Mouse (Mus musculus) gastrocnemius, postnatal 36 days (tissue): ENCODE measurements around the gene Slc7a11. TPM values are rescaled to one million over a fixed set of nuclear protein-coding genes. Genes with fewer than 3 reads are reported as not detected.

Source experiments
- DNase-seq, 2 experiments: peaks; one replicate each; pipeline ENCODE4 v3.0.0; 2022
- intact Hi-C: fragments of 180-260 bp; cut with DNase I; formaldehyde crosslinking; loops from one replicate; pipeline ENCODE4 v1.15.1; 2025
- total RNA-seq, 2 experiments: library from RNA; stranded (reverse); gene quantifications; 2 replicates each; pipeline ENCODE4 v1.2.3; 2021

Gene Slc7a11
- total RNA-seq, 2 experiments from 2014 or later = 0.20 to 0.36 TPM

GRCm38 (mm10) chr3:50233144-50233543, 210.3 kb downstream of the Slc7a11 start:
- no peak for DNase-seq
- intact Hi-C loops = no loop called here

DNA sequence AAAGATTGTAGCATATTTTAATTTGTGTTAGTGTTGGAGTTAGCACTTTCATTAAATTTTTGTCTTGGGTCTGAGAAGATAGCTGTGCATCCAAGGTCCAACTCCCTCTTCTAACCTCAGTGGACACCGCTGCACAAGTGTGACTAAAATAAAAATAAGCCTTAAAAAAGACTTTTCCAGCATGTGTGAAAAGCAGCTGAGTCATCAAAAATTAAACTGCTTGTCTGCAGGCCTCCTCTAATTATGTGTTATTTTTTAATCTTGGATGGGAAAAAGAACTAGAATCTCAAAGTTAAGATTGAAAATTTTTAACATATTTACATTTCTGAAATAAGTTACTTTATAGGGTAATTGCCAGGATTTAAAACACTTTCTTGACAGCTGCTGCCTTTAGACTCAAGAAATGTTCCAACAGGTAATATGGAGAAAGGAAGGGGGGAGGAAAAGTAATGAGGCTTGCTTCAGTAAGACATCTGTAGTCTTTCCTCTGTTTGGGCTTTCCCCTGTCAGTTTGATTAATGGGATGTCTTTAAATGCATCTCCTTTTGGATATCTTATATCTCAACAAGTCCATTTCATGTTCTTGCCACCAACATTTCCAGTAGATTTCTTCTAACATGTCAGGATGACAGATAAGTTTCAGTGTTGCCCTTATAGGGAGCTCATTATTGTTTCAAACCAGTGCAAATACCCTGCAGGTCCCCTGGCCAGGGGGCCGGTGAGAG, 218.9 kb downstream of the Slc7a11 start:
- intact Hi-C loops = no loop called here
- no peak for DNase-seq

GRCm38 (mm10) chr3:50220454-50220853, 223.0 kb downstream of the Slc7a11 start:
- intact Hi-C loops = no loop called here

GRCm38 (mm10) chr3:50186369-50186768, 257.0 kb downstream of the Slc7a11 start:
- no peak for DNase-seq
- intact Hi-C loops = no loop called here

More at GRCm38 (mm10) chr3:50220454-50220853, 223.0 kb downstream of the Slc7a11 start:
- DNase-seq = no peak

GRCm38 (mm10) chr3:50185879-50186278, 257.5 kb downstream of the Slc7a11 start:
- intact Hi-C loops = no loop called here
- no peak for DNase-seq

- DNase-seq = no peak
- intact Hi-C loops = no loop called here
Observed at GRCm38 (mm10) chr3:50160756-50161155, 282.7 kb downstream of the Slc7a11 start.

DNA sequence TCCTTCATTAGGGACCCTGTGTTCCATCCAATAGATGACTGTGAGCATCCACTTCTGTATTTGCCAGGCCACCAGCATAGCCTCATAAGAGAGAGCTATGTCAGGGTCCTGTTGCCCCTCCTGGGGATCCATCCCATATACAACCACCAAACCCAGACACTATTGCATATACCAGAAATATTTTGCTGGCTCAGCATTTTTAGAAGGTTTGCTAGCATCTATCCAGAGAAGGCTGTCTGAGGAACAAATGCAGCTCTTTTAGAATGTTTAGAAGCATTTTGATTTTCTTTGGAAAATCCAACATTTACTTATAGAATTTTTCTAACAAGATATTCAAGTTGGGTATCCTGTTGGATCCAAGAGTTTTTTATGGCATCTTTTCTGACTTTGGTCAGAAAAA, 299.3 kb downstream of the Slc7a11 start:
- DNase-seq = no peak
- intact Hi-C loops = no loop called here

- DNase-seq = no peak
- intact Hi-C loops = no loop called here
Observed at GRCm38 (mm10) chr3:50138319-50138718, 305.1 kb downstream of the Slc7a11 start.

DNA sequence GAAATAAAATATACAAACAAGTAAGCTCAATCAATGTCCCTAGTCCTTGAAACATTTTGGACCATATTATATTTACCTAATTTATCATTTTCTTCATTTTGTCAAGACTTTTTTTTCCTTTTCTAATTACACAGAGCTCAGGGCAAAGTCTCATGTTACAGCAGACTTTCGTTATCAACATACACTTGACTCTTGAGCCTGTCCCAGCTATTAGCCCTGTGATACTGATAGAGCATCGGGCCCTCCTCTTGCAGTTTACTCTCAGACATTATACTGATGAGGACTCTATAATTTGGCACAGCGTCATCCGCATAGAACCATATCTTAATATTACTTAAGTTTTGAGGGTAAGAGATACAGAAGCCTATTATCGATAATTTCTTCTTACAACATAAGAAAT, 311.2 kb downstream of the Slc7a11 start:
- intact Hi-C loops = no loop called here
- no peak for DNase-seq

DNA sequence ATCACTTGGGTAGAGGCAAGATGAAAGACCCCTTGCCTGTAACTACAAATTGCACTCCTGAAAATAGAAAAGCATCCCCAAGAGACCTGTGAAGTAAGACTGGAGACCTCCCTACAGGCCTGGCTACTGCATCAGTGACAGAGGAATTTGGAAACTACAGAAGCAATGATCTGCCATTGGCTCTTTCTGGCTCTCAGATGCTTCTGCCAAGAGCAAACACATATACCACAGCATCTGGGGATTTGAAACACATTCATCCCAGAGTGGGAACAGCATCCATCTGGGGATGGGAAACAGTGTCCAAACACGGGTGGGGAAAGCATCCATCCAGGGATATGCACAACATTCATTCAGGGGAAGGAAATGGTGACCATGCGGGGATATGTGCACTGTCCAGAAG, 313.1 kb downstream of the Slc7a11 start:
- DNase-seq = no peak
- intact Hi-C loops = no loop called here

DNA sequence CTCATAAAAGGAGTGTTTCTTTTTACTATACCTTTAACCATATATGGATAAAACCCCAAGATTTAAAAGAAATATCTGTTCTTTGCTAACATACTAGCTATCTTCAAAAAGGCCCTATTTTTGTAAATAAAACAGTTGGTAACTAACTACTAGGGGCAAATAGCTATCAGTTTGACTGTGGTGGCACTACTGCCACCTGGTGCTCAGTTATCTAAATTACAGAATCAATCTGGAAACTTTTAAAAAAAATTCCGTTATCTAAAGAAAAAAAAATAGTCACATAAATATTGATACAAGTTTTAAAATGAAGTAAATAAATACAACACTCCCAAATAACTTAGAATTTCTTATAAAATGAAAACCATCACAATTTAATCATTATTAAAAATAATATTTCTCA, 322.4 kb downstream of the Slc7a11 start:
- intact Hi-C loops = loop anchor here (5.0 kb wide), 1 partner anchor 1029 kb away; no protein-coding TSS in a partner anchor

GRCm38 (mm10) chr3:50116266-50116665, 327.1 kb downstream of the Slc7a11 start:
- DNase-seq = no peak
- intact Hi-C loops = no loop called here

More for the DNA sequence above, 322.4 kb downstream of the Slc7a11 start:
- no peak for DNase-seq

DNA sequence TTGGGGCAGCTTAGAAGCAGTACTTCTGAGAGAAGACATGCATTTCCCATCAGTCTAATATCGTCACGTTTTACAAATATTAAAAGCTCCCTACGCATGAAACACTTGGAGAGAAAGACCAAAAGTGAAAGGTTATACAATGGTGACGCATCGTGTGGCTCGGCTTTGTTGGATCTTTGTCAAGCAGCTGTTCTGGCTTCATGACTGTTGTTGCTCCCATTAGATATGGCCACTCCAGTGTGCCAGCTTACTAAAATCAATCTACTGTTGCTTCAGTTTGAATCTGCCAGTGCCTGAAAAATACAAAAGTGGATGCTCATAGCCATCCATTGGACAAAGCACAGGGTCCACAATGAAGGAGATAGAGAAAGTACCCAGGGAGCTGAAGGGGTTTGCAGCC, 337.9 kb downstream of the Slc7a11 start:
- intact Hi-C loops = no loop called here
- DNase-seq = peak; percentile 32 to 35

DNA sequence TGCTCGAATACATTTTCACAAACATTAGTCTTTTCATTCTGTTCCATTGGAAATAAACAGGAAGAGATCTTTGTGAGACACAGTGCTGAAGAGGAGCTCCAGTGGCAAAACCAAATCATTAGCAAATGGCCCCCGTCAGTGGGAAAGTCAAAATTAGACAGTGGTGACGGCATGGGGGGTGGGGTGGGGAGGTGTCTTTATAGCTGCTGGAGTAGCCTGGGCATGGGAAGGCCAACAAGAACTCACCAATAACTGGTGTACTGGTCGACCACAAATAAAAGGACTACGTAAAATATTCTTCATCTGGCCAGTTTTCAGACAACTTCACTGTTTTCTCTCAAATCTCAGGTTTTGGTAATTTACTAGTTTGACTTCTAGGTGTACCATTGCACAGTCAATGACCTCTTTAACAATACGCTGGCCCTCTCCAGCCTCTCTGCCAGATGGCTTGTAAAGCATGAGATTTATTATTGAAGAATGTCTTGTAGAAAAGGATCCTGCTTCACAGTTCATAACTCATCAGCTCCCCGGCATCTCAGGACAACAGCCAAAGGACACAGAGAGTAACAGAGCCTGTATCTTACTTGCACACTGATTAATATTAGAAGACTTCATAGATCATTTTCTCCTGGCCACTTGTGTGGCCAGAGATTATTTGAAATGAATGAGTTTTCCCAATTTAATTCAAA, 348.9 kb downstream of the Slc7a11 start:
- intact Hi-C loops = no loop called here
- DNase-seq = no peak

DNA sequence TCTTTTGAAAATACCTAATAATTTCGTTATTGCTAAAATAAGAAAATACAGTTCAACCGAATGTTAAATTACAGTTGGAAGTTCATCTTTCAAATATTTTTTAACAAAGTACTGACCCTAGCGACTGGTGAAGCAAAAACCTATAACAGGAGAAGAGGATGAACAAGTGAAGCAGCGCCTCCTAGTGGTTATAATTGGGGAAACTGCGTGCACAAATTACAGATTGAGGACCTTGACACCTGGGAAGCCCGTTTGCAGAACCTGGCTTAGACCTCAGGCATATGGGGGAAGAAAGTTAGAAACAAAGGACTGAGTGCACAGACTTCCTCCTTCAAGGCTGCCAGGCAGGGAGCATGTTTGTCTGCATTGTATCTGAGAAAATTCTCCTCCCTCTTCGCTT, 366.4 kb downstream of the Slc7a11 start:
- intact Hi-C loops = no loop called here
- DNase-seq = peak in 1 of 2 experiments; percentile 52

DNA sequence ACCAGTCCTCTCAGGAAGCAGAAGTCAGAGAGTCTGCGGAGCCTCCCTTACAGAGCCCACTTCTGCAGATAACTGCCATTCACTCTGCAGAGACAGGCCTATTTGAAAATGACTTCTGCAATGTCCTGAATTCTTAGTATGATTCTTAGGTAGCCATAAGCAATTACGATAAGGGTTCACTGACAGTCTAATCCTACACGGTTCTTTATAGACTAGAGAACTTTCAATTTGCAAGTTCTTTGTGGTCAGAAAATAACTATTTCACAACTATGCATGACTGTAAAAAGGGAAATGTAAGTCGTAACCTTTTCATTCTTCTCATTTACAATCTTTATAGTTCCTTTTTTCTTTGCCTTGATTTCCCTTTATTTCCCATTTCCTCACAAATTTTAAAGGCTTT, 380.0 kb downstream of the Slc7a11 start:
- intact Hi-C loops = no loop called here
- DNase-seq = no peak

- intact Hi-C loops = no loop called here
- DNase-seq = no peak
Observed at GRCm38 (mm10) chr3:50044666-50045065, 398.7 kb downstream of the Slc7a11 start.

DNA sequence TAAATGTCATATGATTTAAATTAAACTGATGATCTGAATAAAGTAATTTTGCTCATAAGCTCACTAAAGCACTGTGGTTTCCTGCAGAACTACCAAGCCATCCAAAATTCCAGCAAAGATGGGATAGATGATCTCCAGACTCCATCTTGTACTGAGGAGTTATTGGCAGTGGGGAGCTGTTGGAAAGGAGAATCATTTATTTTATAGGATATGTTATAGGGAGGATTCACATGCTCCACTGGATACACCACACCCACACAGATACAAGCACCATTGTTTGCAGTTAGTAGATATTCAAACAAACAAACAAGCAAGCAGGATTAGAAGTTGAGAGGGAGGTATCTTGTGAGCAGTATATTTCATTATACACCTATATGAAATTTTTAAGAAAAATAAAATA, 399.3 kb downstream of the Slc7a11 start:
- intact Hi-C loops = no loop called here
- no peak for DNase-seq

DNA sequence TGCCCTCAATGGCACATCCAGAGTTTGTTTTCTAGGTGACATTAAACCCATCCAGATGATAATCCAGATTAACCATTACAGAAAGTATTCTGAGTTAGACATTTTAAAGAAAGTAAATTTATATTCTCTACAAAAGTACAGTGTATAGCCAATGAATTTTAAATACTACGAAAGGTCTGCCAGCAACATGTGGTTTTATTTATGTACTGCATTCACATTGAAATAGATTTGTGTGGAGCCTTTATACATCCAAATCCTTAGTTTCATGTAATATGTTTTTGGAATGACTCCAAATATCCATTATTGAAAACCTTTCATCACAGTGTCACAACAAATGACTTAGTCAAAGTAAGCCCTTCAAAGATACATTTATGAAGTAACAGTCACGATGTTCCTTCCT, 402.3 kb downstream of the Slc7a11 start:
- DNase-seq = no peak
- intact Hi-C loops = no loop called here

- DNase-seq = no peak
- intact Hi-C loops = no loop called here
Observed at GRCm38 (mm10) chr3:50035875-50036528, 407.4 kb downstream of the Slc7a11 start.

DNA sequence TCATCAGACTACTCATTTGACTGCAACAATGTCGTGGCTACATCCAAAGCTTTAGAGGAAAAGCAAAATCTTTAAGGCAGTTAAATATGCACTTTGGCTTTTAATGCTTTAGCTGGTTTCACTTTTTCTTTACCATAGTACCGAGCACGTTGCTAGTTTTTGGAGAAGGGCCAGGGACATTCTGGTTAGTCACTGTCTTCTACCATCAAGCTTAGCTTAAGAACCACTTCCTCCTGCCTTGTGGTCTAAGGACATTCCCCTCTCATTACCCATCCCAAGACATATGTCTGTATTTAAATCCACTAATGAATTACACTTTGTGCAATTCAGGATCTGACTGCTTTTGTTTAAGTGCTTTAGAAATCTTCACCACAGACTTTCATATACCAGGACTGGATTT, 410.1 kb downstream of the Slc7a11 start:
- intact Hi-C loops = no loop called here
- no peak for DNase-seq

DNA sequence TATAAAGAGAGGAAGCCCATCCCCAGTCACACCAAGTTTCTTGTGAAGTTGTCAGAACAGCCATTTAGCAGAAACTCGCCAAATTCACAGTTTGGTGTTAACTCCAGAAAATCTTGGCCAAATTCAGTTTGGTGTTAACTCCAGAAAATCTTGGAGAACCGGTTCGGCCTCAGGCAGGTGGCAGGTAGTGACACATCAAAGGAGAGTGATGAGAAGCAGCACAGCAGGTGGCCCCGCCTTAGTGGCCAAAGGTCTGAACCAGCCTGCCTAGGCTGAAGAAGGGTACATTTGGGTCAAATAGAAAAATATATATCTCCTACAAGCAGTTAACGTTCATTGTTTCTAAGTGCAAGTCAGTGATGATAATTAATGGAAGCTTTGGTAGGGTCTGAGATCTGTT, 417.4 kb downstream of the Slc7a11 start:
- DNase-seq = no peak
- intact Hi-C loops = no loop called here
